Mouse (Mus musculus): ENCODE measurements around the gene Naxd.
A peak's percentile ranks its signal among the peaks of the same experiment; 100 is the strongest.
"Not testable (repeated sequence)": the region's sequence is repeated elsewhere in the genome, so short reads cannot be mapped to it uniquely, and the experiment has no call there.

The Naxd gene

DNA sequence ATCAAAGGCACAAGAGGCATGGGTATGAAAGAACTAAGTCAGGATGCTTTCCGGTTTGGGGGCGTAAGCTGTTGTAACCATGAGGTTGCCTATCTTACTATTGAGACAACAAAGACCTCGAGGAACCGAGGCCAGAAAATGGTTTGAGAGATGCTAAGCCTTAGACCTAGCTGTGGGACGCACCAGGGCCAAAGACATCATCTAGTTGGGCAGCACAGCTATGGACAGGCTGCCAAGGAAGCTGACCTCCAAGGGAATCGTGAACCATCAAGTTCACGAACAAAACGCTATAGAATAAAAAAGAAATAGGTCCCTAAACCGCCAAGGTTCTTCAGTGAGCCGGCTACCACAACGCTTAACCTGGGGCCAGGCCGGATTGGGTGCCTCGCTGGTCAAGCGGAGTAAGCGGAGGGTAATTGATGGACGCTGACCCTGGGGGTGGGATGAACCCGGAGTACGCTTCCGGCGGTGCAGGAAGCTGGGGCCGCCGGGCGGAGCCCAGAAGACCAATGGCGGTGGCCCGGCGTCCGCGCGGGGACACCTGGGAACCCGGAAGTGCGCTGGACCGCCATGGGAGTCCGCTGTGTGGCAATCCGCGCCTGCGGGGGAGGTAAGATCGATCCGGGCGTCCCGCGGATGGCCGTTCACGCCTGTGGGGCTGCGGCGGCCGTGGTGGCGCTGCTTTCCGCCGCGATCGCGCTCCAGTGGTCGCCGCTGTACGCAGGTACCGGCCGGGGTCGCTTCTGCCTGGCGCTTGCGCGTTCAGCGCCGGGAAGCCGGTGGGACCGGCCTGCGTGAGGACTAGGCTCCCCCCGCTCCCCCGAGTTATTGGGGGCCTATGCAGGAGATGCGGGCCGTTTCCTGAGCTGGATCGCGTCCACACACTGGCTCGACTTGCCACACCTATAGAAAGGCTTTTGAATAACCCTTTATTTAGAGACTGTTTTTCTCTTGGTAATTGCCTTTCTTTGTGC lies at the start of gene Naxd:
Gene Naxd, plus strand, starts transcription at position 490 of the 974 bp plus-strand sequence.
- peak; percentile 92 to 94 for DNase-seq

DNA sequence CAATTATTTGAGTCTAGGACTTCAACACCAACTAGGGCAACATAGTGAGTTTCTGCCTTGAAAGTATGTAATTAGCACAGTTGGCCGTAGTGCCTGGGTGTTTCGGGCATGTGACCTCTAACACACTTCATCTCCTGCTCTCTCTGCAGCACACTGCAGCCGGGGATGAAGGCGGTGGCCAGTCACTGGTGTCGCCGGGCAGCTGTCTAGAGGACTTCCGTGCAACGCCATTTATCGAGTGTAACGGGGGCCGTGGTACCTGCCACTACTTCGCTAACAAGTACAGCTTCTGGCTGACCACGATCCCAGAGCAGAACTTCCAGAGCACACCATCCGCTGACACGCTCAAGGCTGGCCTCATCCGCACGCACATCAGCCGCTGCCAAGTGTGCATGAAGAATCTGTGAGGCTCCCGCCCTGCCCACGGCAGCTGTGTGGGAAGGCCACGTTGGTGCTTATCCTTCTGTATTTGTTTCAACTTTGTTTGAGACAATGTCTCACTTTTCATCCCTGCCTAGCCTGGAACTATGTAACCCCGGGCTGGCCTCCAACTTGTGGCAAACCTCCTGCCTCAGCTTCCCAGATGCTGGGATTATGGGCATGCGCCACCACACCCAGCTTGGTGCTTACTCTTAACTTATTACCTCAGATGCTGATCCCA lies 49.3 kb upstream of the Naxd start:
- no peak for DNase-seq

DNA sequence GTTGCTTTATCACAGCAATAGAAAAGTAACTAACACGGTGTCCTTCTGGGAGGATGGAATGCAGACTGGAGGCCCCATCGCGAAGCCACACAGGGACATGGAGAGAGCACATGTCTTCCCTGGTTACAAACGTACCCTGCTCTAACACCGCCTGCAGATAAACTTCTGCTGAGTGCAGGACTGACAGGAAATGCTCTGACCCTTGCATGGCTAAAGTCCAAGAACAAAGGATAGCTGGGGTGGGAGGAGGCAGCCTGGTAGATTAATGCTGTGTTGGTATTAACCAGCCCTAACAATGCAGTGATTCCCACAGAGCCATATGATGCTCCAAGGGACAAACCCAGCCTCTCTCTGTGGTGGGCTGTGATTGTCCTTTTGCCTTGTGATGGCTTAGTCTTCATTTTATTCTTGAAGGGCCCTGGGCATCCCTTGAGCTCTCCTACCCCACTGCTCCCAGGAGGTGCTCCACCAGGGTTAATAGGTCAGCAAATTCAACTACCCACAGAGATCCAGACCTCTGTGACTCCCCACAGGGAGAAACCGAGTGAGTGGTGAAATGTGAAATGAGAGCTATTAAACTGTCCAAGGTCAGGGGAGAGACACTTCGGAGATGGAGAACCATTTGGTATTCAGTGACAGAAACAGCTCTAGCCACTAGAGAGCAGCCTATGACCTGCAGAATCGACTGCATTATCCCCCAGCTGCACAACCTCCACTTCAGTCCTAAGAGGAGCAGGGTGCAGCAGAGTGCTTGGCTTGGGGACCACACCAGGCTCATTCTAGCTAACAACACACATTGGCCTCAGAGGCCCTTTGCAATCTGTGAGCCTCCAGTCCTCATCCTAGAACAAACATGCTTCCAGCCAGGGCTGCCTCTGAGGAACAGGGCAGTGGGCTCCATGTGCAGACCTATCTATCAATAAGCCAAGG lies 46.9 kb upstream of the Naxd start:
- peak in 1 of 2 experiments; percentile 17 for DNase-seq

DNA sequence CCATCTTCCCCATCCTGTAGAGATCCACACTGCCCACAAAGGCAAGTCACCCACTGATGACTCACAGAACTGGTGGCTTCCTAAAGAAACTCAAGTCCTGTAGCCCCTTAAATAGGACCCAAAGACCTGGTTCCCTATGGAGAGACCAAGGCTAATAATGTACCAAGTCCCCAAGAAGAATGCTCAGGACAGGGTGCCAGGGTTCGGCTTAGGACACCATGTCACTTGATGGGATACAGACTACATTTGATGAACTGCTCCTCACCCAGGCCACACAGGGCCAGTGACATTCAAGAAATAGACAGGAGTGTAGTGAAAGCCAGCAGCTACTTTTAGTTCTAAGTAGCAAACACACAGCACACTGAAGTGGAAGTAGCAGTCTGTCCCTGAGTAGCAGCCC lies 45.2 kb upstream of the Naxd start:
- no peak for DNase-seq

DNA sequence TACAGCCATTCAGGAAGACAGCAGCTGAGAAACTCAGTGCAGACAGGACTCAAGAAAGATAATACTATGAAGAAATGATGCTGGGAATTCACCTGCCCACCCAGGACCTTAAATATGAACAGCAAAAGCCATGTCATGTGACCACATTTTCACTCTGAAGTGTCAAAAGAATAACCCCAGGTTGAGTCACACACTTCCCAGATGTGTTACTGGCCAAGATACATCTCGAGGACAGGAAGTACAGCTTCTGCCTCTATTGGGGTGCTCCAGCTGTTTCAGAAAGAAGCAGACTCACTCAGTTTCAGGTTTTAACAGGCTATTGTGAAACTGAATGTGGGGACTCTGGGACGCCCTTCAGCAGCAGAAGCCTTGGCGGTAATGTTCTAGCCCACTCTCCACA lies 44.7 kb upstream of the Naxd start:
- no peak for DNase-seq

DNA sequence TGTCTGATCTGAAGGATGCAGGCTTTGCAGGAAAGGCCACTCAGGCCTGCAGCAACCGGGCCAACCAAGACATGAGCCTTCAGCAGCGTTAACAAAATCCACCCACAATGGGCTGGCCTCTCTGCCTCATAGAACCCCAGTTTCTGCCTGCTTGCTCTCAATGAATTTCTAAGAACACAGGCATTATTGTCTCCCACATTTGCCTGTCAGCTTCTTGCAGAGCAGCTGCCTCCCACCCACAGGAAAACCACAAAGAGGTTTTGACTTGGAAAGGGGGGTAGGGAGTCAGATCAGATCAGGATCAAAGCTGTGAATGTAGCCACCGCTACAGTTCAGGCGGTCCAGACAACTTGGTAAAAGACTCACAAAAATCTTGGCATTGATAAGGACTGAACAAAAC lies 44.3 kb upstream of the Naxd start:
- DNase-seq = no peak

DNA sequence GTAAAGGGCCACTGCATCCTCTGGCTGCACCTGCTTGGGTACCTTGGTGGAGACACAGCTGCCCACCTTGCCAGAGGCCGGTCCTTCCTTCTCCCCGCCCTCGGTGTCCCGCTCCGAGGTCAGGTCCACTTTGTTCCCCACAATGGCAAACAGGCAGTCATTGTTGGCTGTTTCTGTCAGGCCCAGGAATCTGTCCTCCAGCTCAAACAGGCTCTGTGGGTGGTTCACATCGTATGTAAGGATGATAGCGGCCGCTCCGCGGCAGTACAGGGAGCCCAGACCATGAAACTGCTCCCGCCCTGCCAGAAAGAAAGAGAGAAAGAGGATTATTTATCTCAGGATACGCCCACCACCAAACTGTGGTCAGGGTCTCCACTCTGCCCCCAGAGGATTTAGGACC lies 43.1 kb upstream of the Naxd start:
- DNase-seq = no peak

DNA sequence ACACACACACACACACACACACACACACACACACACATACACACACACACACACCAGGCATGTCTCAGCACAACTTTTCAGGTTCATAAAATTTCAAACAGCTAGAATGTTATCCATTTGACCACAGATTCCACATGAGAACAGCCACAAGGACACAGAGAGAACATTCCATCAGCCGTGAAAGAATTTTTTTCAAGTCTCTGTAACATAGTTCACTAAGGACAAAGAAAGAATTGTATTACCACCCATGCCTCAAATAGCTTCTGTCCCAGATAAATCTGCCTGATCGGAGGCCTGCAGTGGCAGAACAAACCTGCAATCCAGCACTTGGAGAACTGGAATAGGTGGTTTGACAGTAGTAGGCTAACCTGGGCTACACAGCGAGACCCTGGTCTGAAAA lies 40.0 kb upstream of the Naxd start:
- DNase-seq = no peak

DNA sequence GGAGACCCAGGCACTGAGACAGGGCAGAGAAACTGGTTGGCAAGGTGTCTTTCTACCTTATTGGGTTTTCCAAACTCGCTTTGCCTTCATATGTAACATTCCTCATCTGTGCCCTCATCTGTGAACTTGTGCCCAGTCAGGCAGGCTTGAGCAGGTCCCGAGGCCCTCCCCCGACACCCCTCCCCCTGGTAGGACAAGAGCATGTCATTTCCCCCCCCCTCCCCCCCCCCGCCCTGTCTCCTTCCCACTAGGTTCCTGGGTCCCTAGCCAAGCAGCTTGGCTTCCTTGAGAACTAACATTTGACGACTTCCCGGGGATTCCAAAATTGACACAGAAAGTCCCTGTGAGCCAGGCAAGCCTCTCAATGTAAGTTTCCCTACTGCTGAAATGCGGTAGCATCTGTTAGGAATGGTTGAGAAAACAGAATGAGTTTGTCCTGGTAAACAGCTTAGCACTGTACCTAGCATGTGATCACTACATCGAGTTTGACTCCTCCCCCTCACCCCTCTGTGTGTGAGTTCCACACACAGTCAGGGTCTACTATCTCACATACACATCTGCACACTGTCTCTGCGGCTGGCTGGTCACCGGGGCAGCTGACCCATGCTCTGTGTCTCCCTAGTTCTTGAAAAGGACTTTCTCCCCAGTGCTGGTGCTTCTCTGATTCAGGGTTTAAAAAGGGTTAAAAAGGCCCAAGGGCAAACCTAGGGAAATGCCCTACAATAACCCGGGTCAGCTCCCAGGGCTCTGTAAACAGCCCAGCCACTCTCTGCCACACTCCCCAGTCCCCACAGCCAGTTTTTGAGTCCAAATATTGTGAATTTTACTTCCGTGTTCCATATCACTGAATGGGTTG lies 39.1 kb upstream of the Naxd start:
- DNase-seq = no peak

DNA sequence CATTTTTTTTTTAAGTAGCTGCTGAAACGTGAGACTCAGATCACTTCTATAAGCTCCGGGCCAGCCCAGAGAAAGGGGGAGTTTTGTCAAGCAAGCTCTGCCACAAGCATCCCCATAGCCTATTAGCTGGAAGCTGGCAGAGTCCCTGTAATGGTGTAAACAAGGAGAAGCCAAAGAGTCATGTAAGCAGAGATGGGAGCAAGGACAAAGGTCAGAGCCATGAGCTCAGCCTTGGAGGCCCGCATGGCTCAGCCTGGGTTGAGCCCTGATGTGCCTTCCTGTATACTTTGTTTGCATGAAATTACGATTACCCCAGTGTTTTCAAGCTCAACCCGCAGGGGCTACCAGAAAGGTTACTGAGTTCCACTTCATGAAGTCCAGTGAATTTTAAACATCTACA lies 38.3 kb upstream of the Naxd start:
- no peak for DNase-seq

DNA sequence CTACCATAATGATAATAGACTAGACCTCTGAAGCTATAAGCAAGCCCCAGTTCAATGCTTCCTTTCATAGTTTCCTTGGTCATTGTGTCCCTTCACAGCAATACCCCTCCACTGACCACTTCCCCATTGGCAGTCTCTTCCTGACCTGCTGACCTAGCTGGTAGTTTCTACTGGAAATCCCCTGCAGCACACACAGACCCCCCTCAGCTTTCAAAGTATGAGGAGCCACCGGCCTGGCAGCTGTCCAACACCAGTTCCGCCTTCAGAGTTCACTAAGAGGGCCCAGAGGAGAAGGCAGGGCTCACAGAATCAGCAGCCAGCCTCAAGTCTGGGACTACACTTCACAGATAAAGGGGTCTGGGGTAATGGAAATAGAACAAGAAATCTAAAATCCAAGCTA lies 36.4 kb upstream of the Naxd start:
- peak in 1 of 2 experiments; percentile 36 for DNase-seq

DNA sequence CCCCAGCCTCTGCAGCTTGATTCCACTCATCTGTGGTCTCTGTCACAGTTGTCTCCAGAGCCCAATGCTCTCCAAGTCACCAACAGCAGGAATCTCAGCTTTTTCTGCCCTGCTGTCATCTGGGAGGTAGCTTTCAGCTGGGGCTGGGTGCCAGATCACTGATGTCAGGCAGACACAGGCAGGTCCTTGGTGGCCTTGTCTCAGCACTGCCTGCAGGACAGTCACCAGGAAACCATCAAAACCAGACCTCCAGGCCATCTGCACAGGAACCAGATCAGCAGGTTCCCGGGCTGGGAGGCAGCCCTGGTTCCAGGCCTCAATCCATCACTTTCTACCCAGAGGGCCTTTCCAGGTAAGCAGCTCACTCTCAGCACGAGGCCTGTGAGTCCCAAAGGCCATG lies 35.5 kb upstream of the Naxd start:
- DNase-seq = peak; percentile 59 to 69

DNA sequence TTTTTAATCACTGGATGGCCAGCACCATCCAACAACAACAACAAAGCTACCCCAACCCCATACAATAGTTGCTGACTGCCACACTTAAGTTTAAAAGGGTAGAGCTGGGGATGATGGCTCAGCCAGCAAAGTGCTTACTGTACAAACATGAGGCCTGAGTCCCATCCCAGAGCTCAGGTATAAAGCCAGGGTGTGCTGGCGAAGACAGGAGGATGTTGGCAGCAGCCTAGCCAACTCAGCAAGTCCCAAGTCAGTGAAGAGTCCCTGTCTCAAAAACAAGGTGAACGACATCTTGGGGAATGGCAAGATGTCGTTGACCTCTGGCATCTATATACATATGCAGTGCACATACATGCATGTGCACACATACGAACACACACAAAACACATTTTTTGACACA lies 34.7 kb upstream of the Naxd start:
- DNase-seq = no peak

DNA sequence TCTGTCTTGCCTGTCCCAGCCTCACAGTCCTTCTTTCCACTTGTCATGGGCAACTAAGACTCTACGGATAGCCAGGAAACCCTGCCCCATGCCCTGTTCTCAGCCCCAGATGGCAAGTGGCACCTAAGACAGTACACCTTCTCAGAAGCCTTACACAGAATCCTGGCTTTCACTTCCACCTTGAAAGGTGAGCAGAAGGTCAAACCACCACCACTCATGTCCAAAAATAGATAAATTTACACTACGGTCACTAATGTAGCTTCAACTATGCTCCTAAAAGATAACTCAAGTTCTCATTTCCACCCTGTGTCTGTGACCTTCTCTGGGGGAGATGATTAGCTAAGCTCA lies 33.8 kb upstream of the Naxd start:
- no peak for DNase-seq

DNA sequence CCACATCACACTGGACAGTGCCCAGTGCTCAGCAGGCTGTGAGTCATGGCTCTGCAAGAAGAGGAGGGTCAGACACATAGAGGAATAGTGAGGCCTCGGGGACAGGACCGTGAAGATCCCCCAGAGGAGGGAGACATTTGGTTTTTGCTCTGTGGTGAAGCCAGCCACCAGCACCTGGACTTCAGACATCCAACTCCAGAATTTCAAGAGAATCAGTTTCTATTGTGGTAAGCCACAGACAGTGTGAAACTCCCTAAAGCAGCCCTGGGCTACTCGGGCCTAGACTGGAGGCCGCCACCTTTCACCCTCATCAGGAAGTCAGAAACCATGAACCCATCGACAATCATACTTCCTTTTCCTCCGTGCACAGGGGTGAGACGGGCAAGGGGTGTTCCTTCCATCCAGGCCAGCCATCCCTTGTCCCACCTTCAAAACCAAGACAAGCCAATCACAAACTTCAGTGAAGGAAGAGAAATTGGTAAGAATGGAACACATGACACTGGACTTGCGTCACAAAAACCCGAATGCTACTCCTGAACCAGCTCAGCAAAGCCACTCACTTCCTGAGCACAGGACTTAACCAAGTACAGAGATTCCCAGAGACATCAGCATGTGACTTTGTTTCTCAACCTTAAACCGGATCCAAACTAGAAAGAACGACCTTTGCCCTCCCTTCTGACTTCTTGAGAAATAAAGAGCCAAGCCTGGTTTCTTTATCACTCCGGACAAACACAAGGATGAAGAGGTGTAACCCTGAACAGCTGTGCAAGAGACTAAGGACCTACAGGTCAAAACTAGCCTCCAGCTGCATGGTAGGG lies 33.2 kb upstream of the Naxd start:
- DNase-seq = no peak

DNA sequence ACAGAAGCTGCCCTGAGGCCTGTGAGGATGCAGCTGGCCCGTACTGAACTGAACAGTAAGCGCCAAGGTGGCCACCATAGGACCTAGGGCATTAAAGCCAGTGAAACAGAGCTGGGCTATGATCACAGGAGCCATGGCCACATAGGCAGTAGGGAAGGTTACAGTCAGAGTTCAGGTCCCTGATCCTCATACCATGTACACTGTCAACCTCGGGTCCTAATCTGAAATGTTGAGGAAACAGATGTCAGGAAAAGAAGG lies 32.7 kb upstream of the Naxd start:
- DNase-seq = no peak

DNA sequence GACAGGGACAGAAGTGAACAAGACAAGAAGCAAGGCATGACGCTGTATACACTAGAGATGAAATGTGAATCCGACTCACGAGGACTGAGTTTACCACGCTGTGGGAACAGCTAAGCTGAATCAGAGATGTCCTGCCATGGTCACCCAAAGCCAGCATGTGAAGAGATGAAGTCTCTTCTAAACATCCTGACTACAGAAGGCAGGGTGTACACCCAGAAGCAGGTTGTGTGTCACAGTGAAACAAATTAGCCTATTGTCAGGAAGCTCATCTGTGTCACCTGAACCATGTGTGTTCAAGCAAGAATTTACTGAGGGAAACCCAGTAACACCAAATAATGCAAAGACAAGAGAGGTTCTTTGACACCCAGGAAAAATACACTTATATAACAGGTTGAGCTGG lies 31.7 kb upstream of the Naxd start:
- no peak for DNase-seq

DNA sequence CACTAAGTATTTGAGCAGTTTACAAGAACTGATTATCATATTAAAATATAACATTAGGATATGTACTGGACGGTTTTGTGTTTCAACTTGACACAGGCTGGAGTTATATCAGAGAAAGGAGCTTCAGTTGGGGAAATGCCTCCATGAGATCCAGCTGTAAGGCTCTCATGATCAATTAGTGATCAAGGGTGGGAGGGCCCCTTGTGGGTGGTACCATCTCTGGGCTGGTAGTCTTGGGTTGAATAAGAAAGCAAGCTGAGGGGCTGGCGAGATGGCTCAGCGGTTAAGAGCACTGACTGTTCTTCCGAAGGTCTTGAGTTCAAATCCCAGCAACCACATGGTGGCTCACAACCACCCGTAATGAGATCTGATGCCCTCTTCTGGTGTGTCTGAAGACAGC lies 30.8 kb upstream of the Naxd start:
- not testable (repeated sequence) for DNase-seq

DNA sequence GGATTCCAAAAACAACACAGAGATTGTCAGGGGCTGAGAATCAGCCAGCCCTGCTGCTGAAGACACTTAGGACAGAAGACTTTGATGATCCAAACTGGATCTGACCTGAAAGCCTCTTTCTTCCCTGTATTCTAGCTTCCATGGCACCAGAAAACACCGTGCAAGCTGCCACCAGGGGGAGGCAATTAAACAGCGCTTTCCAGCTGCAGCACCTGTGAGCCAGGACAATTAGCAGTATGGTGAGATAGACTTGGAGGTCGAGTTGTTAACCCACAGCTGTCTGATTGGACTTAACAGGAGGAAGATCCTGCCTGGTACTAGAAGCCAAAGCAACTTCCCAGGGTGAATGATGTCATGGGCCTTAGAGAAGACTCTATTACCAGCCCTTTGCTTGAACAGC lies 28.2 kb upstream of the Naxd start:
- DNase-seq = no peak

DNA sequence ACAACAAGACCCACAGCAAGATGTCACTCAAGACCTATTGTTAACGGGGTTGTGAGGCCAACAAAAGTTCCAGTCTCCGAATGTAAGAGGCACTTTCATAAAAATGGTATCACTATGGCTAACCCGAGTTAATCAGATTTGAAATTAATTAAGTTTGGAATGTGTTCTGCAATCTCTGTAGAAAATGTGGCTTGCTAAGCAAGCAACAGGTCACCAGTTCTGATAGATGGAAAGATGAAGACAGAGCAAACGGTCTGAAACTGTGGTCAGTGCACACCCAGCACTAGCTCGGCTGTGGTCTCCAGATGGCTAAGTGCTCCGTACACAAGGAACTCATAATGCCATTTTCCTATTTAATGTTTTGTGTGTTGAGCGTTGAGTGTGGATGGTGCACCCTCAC lies 26.6 kb upstream of the Naxd start:
- DNase-seq = no peak

DNA sequence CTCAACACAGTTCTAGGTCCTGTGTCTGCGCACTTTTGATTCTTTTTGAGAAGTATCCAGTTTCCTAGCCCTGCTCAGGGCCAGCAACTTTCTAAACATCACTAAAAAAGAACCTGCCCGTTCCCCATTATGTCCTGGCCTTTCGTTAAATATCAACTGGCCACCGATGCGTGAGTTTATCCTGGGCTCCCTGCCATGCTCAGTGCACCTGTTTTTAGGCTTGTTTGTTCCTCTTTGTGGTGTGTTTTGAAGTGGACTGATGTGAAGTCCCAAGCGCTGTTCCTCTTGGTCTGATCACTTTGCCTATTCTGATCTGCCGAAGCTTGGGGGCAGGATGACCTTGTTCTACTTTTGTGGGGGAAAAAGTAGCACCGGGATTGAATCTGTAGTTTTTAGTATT lies 26.0 kb upstream of the Naxd start:
- no peak for DNase-seq

DNA sequence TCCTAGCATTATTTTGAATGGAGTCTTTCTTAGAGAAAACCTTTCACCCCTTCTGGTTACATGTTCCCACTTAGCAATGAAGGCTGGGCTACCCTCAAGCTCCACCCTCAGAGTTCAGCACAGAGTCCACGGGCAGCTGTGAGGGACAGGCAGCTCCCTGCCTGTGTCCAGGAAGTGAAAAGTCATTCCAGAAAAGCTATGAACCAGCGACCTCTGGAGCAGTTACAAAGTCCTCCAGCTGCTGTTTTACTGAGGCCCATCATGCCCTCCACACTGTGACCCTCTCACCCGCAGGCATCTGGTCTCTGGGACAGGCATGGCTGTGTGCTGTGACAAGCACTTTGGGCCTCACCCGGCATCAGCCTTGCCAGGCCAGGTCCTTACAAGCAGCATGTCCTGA lies 24.2 kb upstream of the Naxd start:
- DNase-seq = no peak

Data from cerebellum, postnatal 25 days (tissue).